Mouse (Mus musculus) heart, postnatal 10 days (tissue): ENCODE results near the gene Zbtb1. TPM values are rescaled to one million over a fixed set of nuclear protein-coding genes. Genes with fewer than 3 reads are reported as not detected.

Source experiments
- DNase-seq, 2 experiments: peaks; one replicate each; pipeline ENCODE4 v3.0.0; 2021
- intact Hi-C: fragments of 180-260 bp; cut with DNase I; formaldehyde crosslinking; loops from one replicate; pipeline ENCODE4 v1.15.1; 2025
- total RNA-seq, 2 experiments: library from RNA; stranded (reverse); gene quantifications; 2 replicates each; pipeline ENCODE4 v1.2.3; 2021

Gene Zbtb1
- total RNA-seq, 2 experiments from 2014 or later: 5.8 to 6.7 TPM

DNA sequence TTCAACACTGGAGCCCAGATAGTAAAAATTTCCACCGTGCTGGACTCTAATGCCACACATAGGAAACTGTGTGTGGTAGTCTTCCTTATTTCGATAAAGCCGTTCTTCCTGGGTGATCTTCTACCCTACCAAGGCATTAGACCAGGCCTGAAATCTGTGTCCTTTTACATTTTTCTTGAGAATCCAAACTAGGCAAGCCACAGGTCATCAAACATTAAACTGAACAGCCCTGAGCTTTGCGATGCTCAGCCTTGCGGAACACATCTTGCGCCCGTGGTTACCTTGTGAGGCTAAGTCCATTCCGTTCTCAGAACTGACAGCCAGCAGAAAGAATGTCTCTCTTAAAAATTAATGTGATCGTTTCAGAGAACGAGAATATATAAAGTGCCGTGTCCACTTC, 76.1 kb downstream of the Zbtb1 start:
- intact Hi-C loops: no loop called here
- DNase-seq: no peak

Other genes with a start within 250 kb of the Zbtb1 start
- gene Esr2, start 193.0 kb upstream of the Zbtb1 start, total RNA-seq: under 1 TPM in 1 of 2 experiments, not detected in 1; 0.10 TPM
- not detected for gene Tex21, start 123.5 kb upstream of the Zbtb1 start, total RNA-seq
- 10 to 100 TPM; 29.9 to 31.1 TPM for gene Mthfd1, start 115.0 kb upstream of the Zbtb1 start, total RNA-seq
- gene Akap5, start 45.4 kb upstream of the Zbtb1 start, total RNA-seq: 1 to 10 TPM; 3.7 to 7.2 TPM
- 10 to 100 TPM in 1 of 2 experiments, 1 to 10 TPM in 1; 8.5 to 12.2 TPM for gene Zbtb25, start 664 bp upstream of the Zbtb1 start, total RNA-seq
- gene Hspa2, start 33.9 kb downstream of the Zbtb1 start, total RNA-seq: 10 to 100 TPM in 1 of 2 experiments, 1 to 10 TPM in 1; 9.9 to 11.7 TPM
- gene Ppp1r36, start 47.3 kb downstream of the Zbtb1 start, total RNA-seq: 1 to 10 TPM in 1 of 2 experiments, under 1 TPM in 1; 0.79 to 1.0 TPM
- gene Plekhg3, start 160.6 kb downstream of the Zbtb1 start, total RNA-seq: 10 to 100 TPM; 22.7 to 24.6 TPM